Mouse (Mus musculus): ENCODE results near the gene Disp3.

The Disp3 gene

GRCm38 (mm10) chr4:148288055-148288549 is 337 bp upstream of the Disp3 start:
- peak; percentile 23 for DNase-seq (ENCODE audit: low spot score)

DNA sequence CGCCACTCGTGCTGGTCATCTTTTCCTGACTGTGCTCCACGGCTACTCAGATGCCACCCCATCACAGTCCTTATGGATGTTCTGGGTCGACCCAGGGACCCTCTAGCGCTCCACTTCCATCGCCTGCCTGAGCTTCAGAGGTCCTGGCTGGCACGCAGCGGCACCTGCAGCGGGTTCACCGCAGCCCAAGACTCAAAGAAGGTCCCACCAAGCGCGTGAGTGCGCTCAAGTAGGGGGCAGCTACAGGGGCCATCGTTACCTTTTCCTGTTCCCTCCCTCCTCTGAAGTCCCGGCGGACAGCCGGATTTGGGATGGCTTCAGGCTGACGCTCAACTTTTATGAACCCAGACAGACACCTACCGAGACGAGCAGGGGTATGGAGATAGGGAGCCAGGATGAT is 724 bp downstream of the Disp3 start:
- no peak for DNase-seq (ENCODE audit: low spot score)

DNA sequence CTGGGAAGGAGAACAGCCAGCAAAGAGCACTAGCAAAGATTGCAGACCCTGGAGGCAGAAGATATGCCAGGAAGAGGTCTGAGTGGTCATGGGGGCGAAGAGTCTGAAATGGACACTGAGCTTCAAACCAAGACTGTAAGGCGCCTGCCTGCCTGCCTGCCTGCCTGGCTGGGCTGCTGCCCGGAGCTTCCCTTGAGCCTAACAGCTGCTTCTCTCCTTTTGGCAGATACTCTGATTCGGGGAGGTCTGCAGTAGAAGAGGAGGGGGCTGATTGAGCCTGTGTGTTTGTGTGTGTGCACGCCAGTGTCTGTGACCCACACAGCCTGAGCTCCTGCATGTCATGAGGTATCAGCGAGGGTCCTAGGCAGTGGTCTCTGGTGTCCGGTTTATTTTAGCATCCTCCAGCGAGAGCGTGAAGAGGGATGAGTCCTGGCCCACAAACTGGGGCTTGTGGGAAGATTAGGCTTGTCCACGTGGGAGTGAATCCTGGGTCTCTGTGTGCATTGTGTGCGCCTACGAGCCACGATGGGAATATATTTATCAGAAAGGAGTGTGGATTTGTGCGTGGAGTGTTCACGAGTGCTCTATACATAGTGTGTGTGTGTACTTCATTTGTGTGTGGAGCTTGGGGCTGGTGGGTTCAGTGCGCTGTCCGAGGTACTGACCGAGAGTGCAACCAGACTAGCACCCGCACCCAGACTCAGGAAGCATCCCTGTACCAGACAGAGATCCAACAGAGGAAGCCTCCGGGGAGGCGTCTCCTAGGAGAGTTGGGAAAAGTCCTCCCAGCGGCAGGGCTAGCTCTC is 1.3 kb downstream of the Disp3 start:
- DNase-seq (ENCODE audit: low spot score), result no peak

DNA sequence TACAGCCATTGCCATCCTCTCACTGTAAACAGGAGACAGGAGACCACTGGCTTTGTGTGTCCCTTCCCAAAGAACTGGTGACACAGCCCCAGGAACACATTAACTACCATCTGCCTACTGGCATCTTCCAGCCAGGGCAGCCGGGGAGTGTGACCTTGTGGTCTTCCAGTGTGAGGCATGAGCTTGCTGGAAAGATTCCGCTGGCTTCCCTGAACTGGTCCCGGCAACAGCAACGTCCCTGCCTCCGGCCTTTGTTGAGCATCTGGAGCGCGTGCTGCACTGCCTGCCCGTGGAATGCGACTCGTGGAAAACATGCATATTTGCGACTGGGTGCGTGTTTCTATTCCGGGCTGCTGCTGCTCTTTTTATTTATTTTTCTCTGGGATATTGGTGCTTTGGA is 3.5 kb downstream of the Disp3 start:
- DNase-seq (ENCODE audit: low spot score), result no peak

- DNase-seq (ENCODE audit: low spot score), result no peak
Observed at GRCm38 (mm10) chr4:148276816-148277491, 10.8 kb downstream of the Disp3 start.

DNA sequence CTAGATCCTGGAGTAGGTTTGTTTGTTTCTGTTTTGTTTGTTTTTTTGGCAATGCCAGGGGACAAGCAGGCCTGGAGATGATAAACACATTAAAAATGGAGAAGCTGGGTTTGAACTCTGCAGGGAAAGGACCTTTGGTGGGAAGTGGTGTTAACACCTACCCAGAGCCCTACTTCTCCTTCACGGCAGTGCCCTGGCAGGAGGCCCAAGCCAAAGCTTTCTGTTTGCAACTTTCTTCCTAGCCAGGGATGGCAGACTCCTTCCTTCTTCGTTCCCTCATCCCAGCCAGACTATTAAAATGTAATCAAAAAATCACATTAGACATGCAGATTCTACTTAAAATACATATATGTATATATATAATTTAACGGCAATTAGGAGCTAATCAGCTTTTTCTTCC is 13.1 kb downstream of the Disp3 start:
- DNase-seq (ENCODE audit: low spot score), result no peak

GRCm38 (mm10) chr4:148273229-148273628 is 14.5 kb downstream of the Disp3 start:
- no peak for DNase-seq (ENCODE audit: low spot score)

GRCm38 (mm10) chr4:148271656-148272055 is 16.1 kb downstream of the Disp3 start:
- DNase-seq (ENCODE audit: low spot score), result no peak

- no peak for DNase-seq (ENCODE audit: low spot score)
Observed at GRCm38 (mm10) chr4:148266973-148267507, 20.7 kb downstream of the Disp3 start.

DNA sequence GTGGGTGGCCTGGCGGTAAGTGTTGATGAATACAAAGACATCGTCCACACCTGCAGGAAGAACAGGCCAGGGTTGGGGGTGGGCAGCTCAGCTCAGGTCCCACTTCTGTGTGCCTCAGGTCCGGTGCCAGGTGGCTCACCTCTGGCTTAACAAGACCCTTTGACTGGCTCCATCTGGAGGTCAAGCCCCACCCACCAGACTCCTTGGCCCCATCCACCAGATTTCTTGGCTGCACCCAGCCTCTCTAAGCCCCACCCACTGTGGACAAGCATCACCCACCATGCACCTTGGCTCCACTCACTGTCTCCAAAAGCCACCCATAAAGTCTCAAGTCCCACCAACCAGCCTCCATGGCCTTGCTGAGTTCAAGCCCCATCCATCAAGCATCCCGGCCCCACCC is 27.8 kb downstream of the Disp3 start:
- no peak for DNase-seq (ENCODE audit: low spot score)

DNA sequence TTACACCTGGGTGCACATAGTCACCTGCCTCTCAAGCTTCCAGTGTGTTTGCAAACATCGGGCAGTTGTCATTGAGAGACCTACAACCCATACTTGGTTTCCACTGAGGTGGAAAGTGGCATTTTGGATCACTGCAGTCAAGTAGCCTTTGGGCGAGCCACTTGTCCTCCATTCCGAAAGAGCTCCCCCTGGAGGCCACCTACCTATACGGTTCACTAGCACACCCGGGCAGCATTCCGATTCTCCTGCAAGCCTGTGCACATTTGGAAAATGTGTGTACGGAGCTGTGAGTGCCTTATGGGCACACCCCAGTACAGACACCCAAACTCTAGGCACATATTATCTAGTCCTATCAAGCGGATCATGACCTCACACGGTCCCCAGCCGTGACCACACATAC is 38.4 kb downstream of the Disp3 start:
- DNase-seq (ENCODE audit: low spot score), result no peak

DNA sequence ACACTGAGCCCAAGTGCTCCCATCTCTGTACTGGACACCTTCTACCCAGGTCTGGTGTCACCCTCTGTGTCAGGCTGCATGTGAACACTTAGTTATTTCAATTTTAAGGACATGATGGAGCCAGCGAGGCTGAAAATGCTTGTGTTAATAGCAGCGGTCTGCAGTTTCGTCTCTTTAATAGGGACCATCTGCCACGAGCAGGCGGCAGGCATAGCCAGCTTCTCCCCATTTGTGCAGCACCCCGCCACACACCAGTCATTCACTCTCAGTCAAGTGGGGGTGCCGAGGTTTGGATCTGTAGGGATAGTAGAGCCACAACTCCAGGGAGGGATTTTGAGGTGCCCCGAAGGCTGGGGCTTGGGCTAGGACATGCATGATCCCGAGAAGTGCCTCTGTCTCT is 47.4 kb downstream of the Disp3 start:
- no peak for DNase-seq (ENCODE audit: low spot score)

GRCm38 (mm10) chr4:148239474-148240130 is 48.2 kb downstream of the Disp3 start:
- DNase-seq (ENCODE audit: low spot score), result no peak

DNA sequence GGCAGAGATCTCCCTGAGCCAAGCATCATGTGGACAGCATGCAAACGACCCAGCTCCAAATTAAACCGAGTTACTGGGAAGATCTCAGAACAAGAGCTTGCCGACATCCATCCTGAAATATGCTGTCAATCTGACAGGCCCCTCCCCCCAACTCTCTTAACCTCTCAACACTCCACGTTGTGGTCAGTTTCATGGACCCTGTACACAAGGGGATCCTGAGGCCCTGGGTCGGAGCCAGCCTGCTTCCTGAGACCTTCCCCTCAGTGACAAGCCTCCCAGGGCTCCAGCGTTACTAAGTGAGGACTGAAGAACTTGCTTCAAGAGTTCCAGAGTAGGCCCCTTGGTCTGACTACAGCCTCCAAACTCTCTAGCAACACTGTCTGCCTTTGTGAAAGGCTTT is 48.8 kb downstream of the Disp3 start:
- DNase-seq (ENCODE audit: low spot score), result no peak

DNA sequence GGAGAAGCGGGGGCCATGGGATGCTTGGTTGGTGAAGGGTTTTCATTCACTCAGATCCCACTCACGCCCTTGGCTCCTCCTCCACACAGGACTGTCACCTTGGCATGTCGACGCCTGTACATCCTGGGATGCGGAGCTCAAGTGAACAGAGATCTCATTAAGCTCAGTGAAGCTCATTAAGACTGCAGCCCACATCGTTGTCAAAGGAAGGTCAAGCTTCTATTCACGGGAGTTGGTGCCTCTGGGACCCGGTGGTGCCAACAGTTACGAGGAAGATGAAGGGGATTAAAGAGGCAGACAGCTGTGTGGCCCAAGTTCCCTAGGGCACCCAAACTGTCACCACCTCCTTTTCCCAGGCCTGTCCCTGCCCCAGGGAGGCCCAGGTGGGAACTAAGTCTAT is 49.5 kb downstream of the Disp3 start:
- DNase-seq (ENCODE audit: low spot score), result no peak

- no peak for DNase-seq (ENCODE audit: low spot score)
Observed at GRCm38 (mm10) chr4:148236664-148237063, 51.1 kb downstream of the Disp3 start.

- no peak for DNase-seq (ENCODE audit: low spot score)
Observed at GRCm38 (mm10) chr4:148233061-148233460, 54.7 kb downstream of the Disp3 start.

DNA sequence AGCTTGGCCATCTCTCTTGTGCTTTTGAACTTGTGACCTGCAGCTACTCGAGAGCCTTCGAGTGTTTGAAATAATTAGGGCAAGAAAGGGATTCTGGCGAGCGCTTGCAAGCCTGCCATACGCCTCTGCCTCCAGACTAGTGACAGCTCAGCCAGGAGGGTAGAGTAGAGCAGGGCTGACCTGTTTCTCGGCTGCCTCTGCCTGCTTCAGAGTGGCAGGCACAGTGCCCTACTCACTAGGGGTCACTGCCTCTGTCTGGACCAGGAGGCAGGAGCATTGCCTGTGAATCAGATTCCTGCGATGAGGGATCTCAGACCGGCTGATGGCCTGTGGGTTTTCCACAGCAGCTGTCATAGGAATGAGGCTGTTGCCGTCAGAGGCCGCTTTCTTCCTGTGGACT is 55.1 kb downstream of the Disp3 start:
- DNase-seq (ENCODE audit: low spot score), result no peak

GRCm38 (mm10) chr4:148232124-148232523 is 55.6 kb downstream of the Disp3 start:
- no peak for DNase-seq (ENCODE audit: low spot score)

- DNase-seq (ENCODE audit: low spot score), result no peak
Observed at GRCm38 (mm10) chr4:148229646-148230045, 58.1 kb downstream of the Disp3 start.

DNA sequence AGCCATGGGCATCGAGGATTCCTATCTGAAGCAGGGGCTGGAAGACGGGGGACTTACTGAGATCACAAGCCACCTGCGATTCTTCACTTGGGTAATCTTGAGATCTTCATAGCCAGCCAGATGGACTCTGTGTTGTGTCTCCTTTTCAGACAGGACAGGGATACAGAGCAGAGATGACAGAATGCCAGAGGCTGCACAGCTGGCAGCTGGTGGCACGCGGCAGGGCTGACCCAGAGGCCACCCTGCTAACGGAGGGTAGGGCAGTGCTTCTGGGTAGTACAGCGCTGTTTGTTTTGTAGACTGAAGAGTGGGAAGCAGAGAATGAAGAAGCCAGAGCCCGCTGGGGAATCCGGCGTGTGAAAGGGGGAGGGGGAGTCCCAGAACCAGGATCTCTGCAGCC is 64.8 kb downstream of the Disp3 start:
- DNase-seq (ENCODE audit: low spot score), result no peak

DNA sequence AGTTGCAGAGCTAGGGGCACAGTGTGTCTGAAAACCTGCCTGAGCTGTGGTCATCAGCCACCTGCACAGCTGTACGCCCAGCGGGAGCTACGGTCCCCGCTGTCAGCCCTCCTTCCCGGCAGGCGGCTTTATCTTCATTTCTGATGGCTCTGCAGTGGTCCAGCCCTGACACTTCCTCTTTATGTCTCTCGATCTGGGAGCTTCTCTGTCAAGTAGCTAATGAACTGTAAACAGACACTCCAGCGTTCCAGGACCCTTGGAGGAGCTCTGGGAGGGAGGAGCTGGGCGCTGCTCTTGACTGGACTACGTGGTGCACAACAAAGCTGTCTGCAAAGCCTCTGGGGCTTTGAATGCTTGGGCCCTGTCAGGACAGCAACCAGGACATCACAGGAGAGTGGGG is 67.1 kb downstream of the Disp3 start:
- no peak for DNase-seq (ENCODE audit: low spot score)

DNA sequence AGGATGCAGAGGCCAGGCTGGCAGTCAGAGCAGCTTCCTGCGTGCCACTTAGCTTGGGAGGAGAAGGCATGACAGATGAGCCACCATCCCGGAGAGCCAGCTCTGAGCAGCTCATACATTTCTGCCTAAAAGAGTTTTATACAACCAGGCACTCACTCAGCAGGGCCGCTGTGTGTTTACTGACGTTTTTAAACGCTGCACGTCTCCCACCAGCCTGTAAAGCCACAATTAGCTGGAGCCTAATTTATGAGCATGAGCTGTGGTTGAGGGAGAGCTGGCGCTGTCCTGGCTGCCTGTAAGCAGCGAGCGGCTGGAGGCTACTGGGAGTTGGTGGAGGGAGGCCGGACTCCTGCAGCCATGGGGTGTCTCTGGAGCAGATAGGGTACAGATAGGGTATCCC is 69.5 kb downstream of the Disp3 start:
- DNase-seq (ENCODE audit: low spot score), result no peak

Measured in T-cell, adult 2 months (primary cell).